Mouse (Mus musculus): ENCODE results near the gene Rbfox3.

DNA sequence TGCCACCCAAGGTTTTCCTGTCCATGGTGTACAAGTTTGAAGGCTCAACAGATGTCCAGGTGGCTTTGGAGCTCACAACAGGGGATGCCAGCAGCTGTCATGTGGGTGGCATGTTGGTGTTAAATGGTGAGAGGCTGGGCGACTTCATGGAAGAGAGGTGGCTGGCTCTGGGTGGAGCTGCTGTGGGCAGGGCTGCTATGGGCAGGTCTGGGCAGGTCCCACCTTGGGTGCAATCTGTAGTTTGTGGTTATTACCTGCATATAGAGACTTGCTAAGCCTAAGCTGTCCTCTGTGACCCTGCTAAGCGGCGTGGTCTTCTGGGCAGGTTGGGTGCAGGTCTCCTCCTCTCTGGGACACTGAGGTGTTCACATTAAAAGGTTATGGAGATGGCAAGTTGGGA lies 425.6 kb downstream of the Rbfox3 start:
- TF ChIP-seq GATA1 (IDR thresholded peaks at IDR 0.05; ENCODE audit: borderline replicate concordance, low read length) (no peak), FLI1 (IDR thresholded peaks at IDR 0.05; ENCODE audit: low read length) (no peak)
